Mouse (Mus musculus) embryo, embryonic 9.5 days (tissue): ENCODE data around the gene Tbl1xr1.

Experiments used
- DNase-seq: peaks from one replicate; pipeline ENCODE4 v3.0.0-alpha.2; 2017; ENCODE audit errors: extremely low spot score

The Tbl1xr1 gene

DNA sequence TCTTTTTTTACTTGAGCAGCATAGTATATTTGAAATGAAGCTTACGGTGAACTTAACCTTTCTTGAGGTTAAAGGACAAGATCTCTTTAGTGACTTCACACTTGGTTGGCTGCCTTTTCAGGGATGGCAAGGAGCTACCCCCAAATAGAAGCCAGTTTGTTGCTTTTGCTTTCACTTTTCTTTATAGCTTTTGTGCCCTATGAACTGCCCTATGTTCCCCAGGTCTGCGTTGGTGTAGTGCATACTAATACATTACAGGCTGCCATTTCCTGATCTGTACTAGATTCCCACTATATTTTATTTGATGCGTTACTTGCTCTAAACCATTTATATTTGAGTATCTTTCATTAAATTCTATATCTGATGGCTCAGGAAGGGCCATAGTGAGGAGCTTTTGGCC, 127.7 kb downstream of the Tbl1xr1 start:
- no peak for DNase-seq

DNA sequence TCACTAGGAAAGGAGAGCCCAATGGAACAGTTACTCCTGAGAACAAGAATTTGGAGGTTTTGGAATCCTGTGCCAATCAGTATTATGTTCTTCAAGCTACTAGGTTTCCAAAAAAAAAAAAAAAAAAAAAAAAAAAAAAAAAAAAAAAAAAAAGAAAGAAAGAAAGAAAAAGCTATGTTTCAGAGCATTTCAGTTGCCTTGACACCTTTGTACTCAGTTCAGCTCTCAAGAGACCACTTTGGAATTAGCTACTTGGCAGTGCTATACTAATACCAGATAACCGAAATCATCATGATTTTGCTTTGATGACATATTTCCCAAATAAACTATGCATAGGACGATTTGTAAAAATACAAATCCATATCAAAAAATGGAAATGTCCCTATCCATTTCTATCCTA, 145.1 kb downstream of the Tbl1xr1 start:
- no peak for DNase-seq

DNA sequence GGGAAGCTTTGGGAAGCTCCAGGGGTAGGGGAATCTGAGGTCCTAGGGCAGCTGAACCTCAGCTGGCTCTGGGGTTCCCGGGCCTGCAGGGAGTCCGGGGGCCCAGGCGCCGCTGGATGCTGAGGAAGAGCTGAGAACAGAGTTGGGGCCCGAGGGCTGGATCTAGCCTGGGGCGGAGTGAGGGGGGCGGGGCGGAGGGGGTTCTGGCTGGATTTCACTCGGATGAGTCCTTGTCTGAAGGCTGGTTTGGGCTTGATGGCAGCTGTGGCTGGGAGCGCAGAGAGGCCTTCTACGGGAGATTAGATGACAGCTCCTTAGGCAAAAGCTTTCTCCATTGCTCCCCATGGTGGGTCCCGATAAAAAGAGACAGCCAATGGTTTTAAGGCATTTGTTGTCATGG, 145.9 kb downstream of the Tbl1xr1 start:
- DNase-seq, result no peak

- no peak for DNase-seq
Measured at GRCm38 (mm10) chr3:22223023-22223422, 146.6 kb downstream of the Tbl1xr1 start.

DNA sequence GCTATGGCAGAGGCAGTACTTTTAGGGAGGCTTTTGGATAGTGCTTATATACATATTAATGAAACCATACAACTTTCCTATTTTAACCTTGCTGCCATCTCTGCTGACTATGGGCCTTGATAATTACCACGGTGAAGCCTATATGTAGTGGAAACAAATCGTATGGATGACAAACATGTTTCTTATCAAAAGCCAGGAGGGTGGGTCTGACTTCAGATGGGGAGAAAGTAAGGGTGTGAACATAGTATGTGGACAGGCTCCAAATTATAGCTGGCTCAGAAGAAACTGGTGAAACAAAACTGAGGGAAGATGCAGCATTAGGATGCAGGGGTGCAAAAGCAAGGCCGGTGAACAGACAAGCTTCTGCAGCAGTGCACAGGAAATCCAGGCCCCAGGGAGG, 151.6 kb downstream of the Tbl1xr1 start:
- no peak for DNase-seq

GRCm38 (mm10) chr3:22230635-22231034, 154.2 kb downstream of the Tbl1xr1 start:
- DNase-seq, result no peak

GRCm38 (mm10) chr3:22238106-22238900, 161.9 kb downstream of the Tbl1xr1 start:
- DNase-seq, result no peak
